Mouse (Mus musculus): ENCODE measurements around the gene Nav2.

GRCm38 (mm10) chr7:49004402-49004801, 95.9 kb downstream of the Nav2 start:
- TF ChIP-seq CTCF (IDR thresholded peaks at IDR 0.05; ENCODE audit: low read depth, low read length) (no peak), EP300 (IDR thresholded peaks at IDR 0.05; ENCODE audit: insufficient read depth, low read depth, low read length) (no peak), POLR2A (IDR thresholded peaks at IDR 0.05; ENCODE audit: insufficient read depth, low read length) (no peak)

Data from ES-Bruce4 (cell line).